Mouse (Mus musculus): ENCODE measurements around the gene Nox3. TPM values are rescaled to one million over a fixed set of nuclear protein-coding genes. Genes with fewer than 3 reads are reported as not detected.

The Nox3 gene
- total RNA-seq (2021), result under 1 TPM in 1 of 2 experiments, not detected in 1; 0.17 TPM

DNA sequence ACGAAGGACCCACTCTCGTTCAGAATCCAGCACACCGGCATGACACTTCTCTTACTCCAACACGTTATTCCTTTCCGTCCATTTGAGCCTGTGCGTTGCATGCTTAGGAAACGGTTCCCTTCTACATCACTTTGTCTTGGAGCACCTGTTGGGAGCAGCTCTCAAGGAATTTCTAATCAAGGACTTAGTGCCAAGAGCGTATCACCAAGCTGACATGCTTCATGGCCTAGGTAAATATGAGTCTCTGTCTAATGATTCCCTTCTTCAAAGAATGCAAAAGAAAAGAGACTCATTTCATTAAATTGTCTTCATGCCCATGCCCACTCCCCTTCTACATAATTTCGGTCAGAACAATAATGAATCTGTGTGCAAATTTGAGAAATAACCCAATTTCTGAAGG lies at the start of gene Nox3:
TSS of gene Nox3 (minus strand) at position 101 of the 400 bp plus-strand sequence.
- DNase-seq (ENCODE audit: low spot score in 2 of 2), result no peak
- intact Hi-C loops (cut with DNase I), result no loop called here

DNA sequence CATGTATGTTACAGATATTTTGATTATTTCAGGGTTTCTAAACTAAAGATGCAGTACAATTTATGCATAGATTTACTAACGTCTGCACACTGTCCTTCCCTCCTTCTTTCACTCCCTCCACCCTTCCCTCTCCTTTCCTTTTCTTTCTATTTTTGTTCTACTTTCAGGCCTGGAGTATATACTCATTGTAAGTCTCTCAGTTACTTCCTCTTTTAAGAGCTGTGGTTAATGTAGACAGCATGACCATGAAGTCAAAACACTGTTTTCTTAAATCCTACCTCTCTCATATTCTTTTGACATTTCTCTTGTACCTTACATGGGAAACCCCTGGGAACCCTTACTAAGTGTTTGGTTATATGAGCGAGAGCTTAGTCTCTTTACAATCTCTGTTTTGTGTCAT lies 48.3 kb upstream of the Nox3 start:
- intact Hi-C loops (cut with DNase I), result no loop called here
- no peak for DNase-seq (ENCODE audit: low spot score in 2 of 2)

DNA sequence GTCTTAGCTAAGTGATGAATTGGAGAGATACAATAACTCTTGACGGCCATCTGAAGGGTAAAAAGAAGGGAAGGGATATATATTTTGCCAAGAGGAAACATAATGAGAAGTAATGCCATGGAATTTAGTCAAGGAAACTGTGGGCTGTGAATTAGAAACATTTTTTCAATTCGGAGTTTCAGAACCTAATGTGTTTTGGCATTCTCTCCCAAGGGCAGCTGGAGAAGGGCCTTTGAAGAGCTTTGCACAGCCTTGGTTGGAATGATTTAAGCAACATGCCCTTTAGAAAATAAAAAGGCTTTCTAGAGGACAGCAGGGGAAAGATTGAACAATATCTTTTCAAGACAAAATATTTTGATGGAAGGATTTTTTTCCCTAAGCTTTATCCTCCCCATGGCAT lies 40.9 kb upstream of the Nox3 start:
- no peak for DNase-seq (ENCODE audit: low spot score in 2 of 2)
- intact Hi-C loops (cut with DNase I), result no loop called here

DNA sequence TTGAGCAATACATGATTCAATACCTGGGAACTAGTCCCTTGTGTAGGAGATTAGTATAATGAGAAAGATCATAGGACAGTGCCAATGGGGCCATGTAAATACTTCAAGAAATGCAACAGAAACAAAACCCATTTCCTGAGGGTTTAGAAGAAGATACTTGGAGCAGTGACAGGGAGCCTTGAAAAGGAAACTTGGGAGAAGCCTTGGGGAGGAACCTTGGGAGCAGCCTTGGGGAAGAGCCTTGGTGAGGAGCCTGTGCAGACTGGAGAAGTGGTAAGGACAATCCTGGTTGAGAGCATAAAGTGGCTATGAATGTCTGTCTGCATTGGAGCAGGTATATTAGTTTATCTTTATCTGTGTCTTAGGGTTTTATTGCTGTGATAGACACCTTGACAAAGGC lies 38.2 kb upstream of the Nox3 start:
- no peak for DNase-seq (ENCODE audit: low spot score in 2 of 2)
- intact Hi-C loops (cut with DNase I), result no loop called here

DNA sequence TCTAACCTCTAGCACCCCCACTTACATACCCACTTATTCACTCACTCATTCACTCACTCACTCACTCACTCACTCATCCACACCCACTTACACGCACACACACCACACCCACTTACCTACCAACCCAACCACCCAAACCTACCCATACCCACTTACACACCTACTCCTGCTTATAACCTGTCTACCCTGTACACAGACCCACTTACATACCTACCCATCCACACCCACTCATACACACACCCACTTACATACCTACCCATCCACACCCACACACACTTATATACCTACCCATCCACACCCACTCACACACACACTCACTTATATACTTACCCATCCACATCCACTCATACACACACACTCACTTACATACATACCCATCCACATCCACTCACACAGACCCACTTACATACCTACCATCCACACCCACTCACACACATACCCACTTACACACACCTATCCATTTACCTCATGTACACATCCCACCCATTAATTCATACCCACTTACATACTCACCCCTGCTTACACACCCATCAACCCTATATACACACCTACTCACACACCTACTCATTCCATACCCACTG lies 9.4 kb upstream of the Nox3 start:
- intact Hi-C loops (cut with DNase I), result no loop called here

DNA sequence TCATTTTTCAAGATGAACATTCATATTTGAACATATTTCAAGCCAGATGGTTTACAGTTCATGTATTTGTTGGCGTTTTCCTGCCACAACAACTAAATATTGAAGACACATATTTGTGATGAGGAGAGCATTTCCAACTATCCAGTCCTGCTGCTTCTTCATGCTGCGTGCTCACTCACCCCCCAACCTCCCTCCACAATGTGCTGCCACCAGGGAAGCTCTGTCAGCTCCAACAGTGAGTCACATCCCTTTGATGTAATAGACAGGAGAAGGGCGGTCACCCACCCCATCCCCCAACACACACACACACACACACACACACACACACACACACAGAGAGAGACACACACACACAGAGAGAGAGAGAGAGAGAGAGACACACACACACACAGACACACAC lies 6.3 kb upstream of the Nox3 start:
- peak in 1 of 2 experiments; percentile 7 for DNase-seq (ENCODE audit: low spot score in 2 of 2)
- intact Hi-C loops (cut with DNase I), result no loop called here

More for the DNA sequence above, 9.4 kb upstream of the Nox3 start:
- DNase-seq (ENCODE audit: low spot score in 2 of 2), result no peak

DNA sequence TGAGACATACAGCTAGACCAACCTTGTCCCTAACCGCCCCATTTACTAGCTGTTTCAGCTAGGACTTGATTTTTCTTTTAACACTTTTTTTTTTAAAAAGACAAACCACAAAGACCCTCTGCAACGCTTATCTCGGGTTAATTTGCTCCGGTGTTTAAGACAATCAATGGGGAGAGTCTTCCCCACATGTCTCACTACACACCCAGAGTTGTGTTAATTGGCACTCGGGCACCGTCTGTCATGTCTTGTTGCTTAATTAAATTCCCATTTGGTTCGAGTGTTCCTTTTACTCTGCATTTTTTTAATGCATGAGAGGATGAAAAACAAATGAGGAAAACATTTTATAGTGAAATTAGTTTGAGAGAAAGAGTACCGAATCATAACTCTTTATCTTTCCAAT lies 3.2 kb downstream of the Nox3 start:
- intact Hi-C loops (cut with DNase I), result no loop called here
- DNase-seq (ENCODE audit: low spot score in 2 of 2), result no peak

DNA sequence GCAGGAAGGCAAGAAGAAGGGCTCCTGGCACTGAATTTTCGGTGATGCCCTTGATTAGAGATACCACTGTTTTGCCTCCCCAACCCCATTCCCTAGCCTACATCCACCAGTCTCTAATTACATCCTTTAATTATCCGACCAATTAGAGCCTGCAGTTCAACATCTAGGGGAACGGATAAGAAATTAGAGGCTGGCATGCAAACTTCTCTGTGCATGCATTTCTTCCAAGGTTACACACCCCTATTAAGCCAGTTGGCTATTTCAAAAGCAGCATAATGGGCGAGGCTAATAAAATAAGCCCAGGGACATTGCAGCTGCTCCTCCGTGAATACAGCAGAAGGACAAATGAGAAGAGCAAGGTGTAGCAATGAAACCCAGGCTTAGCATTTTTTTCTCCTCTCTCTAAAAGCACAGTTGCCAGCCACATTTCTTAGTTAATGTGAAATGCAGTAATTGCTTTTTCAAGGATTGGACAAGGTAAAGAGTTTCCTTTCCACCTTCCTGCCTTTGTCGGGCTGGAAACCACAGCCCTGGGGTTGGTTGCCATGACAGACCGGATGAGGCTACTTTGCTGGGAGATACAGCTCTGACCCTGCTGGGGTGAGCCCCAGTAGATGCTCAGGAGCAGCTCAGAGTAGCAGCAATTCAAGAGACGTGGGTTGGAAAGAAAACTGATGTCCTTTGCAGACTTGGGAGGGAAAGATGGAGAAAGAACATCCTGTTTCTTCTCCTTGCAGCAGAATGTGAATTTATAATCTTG lies 5.4 kb downstream of the Nox3 start:
- no peak for DNase-seq (ENCODE audit: low spot score in 2 of 2)
- intact Hi-C loops (cut with DNase I), result no loop called here

DNA sequence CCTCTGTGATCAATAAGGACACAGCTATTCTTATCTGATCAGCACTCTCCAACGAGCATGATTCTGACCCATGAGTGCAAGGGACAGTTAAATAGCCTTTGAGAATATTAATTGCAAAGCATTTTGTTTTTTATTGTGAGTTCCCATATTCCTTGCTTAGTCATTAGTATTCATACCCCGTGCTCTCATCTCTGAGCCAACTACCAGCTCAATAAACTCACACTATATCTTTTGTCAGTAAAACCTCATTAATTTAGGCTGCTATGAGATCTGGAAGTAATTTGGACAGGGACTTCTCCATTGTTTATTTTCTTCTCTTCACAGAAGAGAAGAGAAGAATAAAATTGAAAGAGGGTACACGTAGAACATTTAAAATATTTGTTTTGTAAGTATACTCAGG lies 12.4 kb downstream of the Nox3 start:
- intact Hi-C loops (cut with DNase I), result no loop called here
- DNase-seq (ENCODE audit: low spot score in 2 of 2), result no peak

DNA sequence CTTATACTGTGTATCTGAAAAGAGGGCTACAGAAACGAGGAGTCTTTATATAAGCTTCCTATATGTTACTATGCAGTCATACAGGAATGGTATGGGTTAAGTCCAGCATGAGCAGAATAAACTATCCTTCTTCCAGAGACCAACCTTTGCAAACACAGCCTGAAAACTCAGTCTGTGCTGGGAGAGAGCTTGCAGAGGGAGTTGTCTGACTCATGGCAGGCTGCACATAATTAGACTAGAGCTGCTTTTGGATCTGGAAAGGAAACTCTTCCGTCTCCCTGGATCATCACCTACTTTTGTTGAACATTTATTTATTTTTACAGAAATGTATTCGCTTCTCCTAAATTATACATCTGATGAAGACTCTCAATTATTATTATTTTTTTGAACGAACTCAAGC lies 26.8 kb downstream of the Nox3 start:
- peak in 1 of 2 experiments; percentile 9 for DNase-seq (ENCODE audit: low spot score in 2 of 2)
- intact Hi-C loops (cut with DNase I), result no loop called here

DNA sequence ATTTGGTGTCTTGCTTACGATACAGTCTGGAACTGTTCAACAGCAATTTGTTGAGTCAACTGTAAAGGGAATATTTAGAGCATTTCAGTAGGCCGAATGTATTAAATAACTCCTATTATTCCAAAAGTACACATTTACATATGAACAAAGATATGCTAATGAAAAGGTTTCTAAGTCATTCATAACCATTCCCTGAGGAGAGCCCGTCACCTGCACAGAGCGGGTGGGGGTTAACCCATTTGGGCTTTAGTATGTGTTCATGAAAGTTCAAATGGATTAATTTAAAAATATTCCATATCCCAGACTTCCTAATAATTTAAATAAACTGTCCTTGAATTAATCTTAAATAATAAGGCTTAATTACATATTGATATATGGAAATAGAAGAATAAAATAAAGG lies 28.8 kb downstream of the Nox3 start:
- DNase-seq (ENCODE audit: low spot score in 2 of 2), result no peak
- intact Hi-C loops (cut with DNase I), result no loop called here

DNA sequence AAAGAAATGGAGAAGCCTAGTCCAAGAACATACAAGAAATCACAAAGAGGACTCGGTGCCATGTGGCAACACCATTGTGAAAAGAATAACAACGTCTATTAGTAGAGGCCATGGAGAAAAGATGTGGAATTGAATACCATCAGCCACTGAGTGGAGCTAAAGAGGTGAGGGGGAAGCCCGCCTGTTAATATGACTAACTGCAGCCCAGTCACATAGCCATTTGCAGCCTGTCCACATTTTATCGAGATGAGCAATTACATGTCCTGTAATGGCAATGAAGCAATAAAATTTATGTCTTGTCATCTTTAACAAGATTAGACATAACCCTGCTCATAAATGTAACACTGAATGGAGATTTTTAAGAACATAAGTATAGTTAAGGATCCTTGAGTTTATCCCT lies 30.7 kb downstream of the Nox3 start:
- intact Hi-C loops (cut with DNase I), result no loop called here
- DNase-seq (ENCODE audit: low spot score in 2 of 2), result no peak

DNA sequence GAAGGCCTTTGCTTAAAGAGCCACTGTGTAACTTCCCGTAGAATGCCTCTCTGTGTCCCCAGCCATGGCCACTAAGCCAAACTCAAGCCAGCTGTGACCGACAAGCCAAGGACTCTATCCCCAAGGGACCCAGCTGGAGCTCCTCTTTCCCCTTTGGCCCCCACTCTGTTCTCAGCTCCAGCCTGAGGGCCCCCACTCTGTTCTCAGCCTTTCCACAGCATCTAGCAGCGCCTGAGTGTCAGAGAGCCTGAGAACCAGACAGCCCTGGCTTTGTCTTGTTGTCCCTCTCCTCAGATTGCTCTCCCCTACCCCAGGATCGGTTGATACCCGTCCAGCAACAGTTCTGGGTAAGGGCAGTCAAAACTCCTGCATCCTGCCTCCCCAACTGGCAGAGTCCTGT lies 36.6 kb downstream of the Nox3 start:
- intact Hi-C loops (cut with DNase I), result no loop called here

DNA sequence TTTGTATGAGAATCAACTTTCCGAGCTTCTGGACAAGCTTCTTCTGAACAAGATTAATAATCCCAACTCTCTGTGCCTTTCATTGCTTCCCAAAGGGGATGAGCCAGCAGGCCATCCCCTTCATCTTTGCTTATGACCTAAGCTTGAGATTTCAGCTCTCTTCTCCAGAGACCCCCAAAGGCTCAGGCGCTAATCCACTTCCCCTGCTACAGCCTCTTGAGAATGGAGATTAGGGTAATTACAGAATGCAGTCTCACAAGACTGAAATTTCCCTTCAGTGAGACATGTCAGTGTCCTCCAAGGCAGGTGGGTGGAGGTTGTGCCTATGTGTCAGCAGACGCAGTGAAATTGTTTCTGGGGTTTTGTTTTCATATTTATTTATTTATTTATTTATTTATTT lies 45.7 kb downstream of the Nox3 start:
- DNase-seq (ENCODE audit: low spot score in 2 of 2), result no peak
- intact Hi-C loops (cut with DNase I), result no loop called here

More for the DNA sequence above, 36.6 kb downstream of the Nox3 start:
- no peak for DNase-seq (ENCODE audit: low spot score in 2 of 2)

DNA sequence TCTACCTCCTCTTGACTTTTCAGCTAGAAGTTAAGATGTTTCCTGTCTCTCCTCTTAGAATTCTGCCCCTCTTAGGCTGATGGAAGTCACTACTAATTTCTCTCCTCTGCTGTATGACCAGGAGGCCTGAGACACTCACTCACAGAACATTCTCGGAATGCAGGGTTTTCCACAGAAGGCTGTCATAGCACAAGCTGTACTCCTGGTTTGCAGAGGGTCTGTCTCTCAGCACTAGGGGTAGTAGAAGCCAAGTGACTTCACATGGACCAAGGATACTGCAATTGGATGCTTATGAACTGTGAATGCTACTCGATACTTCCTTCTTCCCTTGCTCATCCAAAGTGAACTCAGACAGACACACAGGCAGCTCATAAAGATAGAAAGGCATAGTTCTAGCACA lies 52.5 kb downstream of the Nox3 start:
- DNase-seq (ENCODE audit: low spot score in 2 of 2), result no peak
- intact Hi-C loops (cut with DNase I), result no loop called here

DNA sequence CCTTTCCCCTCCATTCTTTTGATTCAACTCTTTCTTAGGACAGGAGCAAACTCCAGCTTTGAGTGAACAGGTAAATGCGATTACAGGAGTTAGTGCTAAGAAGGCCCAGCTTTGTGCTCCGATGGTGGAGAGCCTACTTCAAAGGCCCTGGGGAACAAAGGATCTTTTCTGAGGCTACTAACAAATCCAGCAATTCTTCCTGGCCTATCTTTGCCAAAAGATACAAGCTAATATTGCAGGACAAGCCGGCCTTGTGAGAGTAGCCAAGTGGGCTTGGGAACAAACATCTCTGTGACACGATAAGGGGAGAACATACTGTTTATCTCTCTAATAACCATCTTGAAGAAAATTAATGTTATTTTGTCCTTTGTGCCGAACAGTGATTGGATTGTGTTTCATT lies 54.6 kb downstream of the Nox3 start:
- intact Hi-C loops (cut with DNase I), result no loop called here
- no peak for DNase-seq (ENCODE audit: low spot score in 2 of 2)

DNA sequence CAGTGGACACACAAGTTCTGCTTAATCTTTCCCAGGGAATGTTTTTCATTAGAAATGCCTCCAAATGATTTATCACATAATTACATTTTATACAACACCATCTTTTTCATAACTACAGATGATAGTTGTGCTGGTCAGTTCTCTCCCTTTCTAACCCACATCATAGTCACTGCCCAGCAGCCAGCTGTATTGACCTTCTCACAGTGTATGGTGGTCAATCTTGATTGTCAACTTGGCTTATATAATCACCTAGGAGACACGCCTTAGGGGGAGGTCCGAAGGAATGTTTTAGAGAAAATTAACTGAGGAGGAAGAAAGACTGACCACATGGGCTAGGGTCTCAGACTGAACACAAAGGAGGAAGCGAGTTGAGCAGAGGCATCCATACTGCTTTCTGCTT lies 57.3 kb downstream of the Nox3 start:
- intact Hi-C loops (cut with DNase I), result no loop called here
- no peak for DNase-seq (ENCODE audit: low spot score in 2 of 2)

DNA sequence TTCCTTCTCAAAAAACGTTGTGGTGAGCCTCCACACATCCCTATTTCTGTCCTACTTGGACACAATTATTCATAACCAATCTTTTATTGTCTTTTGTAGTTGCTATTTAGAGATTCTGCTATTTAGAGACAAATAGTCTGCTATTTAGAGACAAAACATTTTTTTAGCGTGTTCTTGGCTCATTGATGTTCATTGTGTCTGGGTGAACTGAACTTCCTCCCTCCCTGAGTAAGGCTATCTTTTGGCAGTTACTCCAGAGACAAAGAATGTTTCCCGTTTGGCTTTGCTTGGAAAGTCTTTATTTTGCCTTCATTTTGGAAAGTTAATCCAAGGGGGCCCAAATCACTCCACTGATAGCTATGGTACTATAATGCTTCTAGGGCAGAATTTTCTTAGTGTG lies 63.6 kb downstream of the Nox3 start:
- no peak for DNase-seq (ENCODE audit: low spot score in 2 of 2)
- intact Hi-C loops (cut with DNase I), result no loop called here

DNA sequence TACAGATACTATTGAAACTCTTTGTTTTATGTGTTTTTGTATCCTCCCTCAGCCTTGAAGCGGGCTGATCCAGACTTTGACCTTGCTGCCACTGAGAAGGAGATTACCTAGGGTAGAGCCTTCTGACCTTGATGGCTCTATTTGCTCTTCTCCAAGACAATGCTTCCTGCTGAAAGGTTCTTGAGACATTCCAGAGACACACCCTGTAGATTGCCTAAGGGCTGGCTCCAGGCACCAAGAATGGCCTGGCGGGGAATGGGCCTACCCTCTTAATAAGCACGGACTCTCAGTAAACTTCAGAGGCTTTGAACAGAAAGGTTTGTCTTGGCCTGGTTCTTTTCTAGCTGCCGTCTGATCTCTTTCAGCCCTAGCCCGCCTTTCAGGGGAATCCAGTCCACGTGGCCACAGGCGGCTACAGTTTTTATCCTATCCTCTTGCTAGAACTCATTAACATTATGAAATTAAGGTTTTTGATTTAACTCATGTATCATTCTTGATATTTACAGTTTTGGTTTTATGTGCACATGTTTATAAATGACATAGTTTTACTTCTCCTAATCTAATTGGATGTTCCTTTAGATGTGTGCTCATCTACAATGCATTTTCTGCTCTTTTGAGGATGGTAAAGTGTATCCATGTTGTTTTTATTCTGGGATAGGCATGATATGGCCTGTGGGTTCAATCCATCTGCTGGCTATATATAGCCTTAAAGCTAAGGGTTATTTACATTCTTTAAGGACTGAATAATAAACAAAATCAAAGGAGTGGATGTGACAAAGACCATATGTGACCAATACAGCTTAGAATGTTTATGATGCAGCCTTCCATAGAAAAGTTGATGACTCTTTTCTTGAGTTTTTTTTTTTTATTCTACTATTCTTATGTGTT lies 79.5 kb downstream of the Nox3 start:
- DNase-seq (ENCODE audit: low spot score in 2 of 2), result no peak
- intact Hi-C loops (cut with DNase I), result no loop called here

DNA sequence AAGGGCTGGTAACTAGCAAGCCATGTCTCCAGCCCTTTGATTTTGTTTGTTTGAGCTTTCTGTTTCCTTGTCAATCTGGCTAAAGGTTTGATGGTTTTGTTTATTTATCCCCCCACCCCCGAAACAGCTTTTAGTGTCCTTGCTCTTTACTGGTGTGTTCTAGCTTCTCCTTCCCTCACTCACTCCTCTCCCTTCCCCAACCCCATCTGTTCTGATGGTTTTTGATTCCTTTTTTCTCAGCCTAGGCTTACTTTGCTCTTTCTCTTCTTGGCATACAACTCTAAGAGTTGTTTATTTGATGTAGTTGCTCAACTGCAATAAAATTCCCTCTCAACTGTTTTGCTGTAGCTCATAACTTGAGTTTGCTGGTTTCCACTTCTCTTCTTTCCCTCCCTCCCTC lies 80.5 kb downstream of the Nox3 start:
- intact Hi-C loops (cut with DNase I), result no loop called here
- no peak for DNase-seq (ENCODE audit: low spot score in 2 of 2)

DNA sequence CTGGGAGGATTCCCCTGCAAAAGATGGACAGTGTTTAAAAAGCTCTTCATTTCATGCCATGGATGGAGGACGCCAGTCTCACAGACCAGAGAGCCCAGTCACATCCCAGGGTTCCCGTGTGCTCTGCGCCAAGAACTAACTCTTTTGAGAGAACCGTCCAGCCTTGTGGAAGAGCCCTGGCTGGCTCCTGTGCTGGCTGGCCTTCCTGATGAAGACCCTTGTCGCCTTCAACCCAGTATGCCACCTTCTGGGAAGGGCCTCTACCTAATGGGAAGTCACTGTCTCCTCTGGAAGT lies 84.3 kb downstream of the Nox3 start:
- intact Hi-C loops (cut with DNase I), result no loop called here
- no peak for DNase-seq (ENCODE audit: low spot score in 2 of 2)
